Mouse (Mus musculus) kidney, postnatal 4 days (tissue): ENCODE results near the gene Gramd1b.

Experiments
- DNase-seq, 2 experiments: peaks; one replicate each; pipeline ENCODE4 v3.0.0; 2021; ENCODE audit warnings: mixed read lengths in 2 of 2

The Gramd1b gene

GRCm38 (mm10) chr9:40300018-40300989, 230.9 kb downstream of the Gramd1b start:
- DNase-seq = peak; percentile 32 to 41

DNA sequence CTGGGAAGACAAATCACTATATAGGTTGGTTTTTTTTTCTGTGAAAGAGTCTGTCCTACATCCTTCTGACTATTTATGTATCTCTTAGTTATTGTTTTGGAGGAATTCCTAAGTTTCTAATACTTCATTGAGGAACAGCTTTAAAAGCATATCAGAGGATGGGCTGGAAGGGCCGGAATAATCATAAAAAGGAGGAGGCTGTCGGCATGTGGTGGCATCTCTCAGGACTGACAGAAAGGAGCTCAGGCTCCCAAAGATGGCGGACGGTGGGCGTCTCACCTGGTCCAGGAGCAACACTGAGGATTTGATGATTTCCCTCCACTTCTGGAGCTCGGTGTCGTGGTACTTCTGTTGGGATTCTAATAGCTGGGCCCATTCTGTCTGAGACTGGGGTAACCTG, 231.9 kb downstream of the Gramd1b start:
- DNase-seq = no peak

DNA sequence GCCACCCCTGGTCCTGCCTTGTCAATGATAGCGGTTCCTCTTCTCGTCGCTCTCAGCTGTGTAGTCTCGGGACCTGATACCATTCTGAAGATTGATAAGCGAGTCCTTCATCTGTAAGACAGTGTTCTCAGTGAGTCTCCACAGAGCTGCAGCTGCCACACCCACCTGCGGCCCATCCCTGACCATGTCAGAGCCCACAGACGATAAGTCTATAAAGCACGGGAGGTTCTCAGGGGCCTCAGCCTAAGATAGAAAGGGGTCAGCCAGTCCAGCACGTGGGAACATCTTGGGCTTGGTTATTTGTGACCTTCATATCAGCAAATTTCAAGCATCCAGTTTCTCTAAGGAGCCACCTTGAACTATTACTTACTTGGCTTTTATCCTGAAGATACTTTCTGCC, 233.2 kb downstream of the Gramd1b start:
- no peak for DNase-seq

DNA sequence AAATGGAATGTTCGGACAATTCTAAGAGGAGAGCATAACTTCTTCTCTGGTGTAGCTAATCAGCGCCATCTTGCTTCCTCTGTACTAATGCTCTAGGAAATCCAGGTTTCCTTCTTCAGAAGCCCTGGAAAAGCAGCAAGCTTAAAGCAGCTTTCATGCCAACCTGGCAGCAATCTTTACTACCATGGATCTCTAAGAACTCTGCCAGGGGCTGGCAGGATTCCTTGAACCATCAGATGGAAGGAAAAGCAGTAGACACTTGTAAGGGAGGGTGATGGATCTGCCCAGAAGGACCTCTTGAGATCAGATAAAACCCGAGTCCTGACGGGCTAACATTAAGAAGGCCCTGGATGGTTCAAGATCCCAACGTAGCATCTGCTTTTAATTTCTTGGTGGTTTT, 234.9 kb downstream of the Gramd1b start:
- no peak for DNase-seq

- DNase-seq = no peak
Observed at GRCm38 (mm10) chr9:40294866-40295265, 236.3 kb downstream of the Gramd1b start.

DNA sequence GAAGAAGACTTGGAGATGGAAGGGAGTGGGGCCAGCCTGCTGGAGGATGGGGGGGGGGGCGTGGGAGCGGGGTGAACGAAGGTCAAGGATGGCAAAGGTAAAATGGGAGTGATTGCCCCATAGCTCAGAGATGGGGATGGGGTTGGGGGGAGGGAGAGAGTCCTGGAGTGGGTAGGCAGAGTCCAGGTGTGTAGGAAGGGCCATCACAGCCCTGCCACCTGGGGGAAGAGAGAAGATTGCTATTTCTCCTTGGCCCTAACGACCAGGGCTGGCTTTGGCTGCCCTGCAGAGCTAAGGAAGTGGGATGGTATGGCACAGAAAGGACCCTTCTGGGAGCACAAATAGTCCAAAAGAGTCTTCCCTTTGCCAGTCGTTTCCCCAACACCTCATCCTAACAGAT, 237.0 kb downstream of the Gramd1b start:
- no peak for DNase-seq

GRCm38 (mm10) chr9:40293740-40294139, 237.4 kb downstream of the Gramd1b start:
- DNase-seq = no peak

DNA sequence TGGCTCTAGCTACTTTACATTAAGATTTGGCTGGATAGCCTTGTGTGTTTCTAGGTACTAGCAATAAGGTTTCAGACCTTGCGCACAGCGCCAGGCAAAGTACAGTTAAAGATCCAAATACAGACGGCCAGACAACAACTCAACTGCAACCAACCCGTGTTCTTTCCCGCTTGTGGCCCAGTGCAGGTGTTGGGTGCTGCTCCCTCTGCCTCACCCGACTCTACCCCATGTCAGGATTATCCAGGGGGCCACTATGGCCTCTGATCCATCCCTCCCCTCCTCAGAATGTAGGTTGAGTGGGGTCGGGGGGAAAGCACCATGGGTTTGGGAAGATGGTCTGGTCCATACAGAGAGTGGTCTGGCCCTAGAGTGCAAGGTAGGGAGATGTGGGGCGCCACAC, 237.9 kb downstream of the Gramd1b start:
- DNase-seq = no peak

DNA sequence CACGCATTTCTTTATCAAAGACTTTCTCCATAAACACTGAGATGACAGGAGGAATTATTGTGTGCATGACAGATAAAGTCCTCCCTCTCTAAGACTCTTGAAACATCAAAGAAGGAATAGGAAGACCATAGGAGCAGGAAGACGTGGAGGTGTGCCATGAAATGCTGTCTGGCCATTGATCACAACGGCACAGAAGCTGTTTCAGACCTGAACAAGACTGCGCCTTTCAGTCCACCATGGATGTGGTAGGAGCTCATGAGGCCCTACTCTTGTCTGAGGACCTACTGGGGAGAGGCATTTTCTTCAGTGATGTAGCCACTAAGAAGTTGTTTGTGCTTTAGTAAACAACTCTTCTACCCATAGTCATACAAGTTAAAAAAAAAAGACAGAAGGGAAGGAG, 238.7 kb downstream of the Gramd1b start:
- DNase-seq = no peak

DNA sequence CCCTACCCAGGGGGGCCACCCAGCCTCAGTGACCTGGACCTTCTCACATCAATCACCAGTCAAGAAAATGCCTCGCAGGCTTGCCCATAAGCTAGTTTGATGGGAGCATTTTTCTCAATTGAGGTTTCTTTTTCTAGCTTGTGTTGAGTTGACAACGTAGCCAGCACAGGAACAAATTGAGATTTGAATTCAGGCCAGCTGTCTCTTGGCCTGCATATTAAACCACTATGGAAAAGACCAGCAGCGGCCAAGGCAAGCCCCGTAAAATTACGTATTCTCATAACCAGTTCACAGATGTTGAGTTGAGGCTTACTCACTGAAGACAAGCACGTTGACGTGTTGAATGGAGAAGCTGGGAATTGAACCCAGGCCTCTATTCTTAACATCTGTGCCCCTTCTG, 248.2 kb downstream of the Gramd1b start:
- no peak for DNase-seq

DNA sequence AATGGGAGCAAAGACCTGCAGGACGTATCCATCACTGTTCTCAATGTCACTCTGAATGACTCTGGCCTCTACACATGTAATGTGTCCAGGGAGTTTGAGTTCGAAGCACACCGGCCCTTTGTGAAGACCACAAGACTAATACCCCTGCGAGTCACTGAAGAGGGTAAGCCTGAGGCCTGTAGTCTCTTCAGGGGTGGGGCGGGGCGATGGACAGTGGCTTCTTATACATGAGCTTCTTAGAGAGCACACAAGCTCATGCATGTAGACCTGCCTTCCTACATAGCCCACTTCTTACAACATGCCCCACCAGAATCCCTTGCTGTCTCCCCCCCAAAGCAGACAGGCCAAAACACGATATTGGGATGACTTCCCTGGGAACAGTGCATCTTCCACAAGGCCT, 251.7 kb downstream of the Gramd1b start:
- no peak for DNase-seq

GRCm38 (mm10) chr9:40277671-40278070, 253.5 kb downstream of the Gramd1b start:
- DNase-seq = no peak

DNA sequence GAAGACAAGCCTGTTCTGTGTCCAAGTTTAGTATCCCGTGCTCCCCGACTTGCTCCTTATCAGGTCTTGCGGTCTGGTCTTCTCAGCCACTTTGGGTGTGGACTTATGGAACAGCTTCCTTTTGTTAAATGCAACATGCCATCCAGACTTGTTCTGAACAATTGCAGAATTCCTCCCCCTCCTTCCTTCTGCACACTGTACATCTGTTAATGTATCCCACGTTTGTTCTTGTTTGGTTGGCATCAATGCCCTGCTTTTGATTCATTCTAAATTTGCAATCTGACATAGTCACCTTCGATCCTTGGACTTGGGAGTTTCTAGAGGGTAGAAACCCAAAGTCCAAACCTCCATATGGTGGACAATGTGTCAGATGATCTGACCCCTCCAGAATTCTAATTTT, 255.3 kb downstream of the Gramd1b start:
- no peak for DNase-seq

DNA sequence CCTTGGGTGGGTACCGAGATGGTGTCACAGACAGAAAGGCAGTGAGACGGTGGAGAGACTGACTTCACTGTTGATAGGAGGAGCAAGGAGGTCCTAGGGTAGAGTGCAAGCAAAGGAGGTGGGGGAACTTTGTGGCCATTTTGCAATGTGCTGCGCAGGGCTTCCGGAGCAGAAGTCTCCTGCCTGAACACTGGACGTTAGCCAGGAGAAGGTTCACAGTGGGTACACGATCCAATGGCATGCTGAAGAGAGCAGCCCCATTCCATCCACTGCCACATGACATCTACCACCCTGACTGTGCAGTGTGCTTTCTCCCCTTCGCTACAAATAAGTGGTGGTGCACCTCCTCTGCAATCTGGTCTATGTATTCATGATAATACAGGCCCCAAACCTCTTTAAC, 258.4 kb downstream of the Gramd1b start:
- DNase-seq = no peak

GRCm38 (mm10) chr9:40271075-40271474, 260.1 kb downstream of the Gramd1b start:
- DNase-seq = no peak

DNA sequence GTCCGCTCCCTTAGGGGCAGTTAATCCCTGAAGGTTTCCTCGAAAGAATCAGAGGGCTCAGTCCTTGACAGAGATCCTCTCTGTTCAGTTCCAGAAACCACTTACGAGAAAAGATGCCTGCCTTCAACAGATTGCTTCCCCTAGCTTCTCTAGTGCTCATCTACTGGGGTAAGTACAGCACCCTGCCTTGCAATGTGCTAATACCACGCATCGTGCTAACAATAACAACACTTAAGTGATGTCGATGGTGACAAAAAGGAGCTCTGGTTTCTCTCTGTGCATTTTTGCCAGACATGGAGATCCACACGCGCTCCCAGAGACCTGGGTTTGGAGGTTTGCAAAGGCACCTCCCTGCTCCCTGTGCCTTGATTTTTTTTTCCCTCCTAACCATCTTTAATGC, 261.3 kb downstream of the Gramd1b start:
- DNase-seq = no peak

DNA sequence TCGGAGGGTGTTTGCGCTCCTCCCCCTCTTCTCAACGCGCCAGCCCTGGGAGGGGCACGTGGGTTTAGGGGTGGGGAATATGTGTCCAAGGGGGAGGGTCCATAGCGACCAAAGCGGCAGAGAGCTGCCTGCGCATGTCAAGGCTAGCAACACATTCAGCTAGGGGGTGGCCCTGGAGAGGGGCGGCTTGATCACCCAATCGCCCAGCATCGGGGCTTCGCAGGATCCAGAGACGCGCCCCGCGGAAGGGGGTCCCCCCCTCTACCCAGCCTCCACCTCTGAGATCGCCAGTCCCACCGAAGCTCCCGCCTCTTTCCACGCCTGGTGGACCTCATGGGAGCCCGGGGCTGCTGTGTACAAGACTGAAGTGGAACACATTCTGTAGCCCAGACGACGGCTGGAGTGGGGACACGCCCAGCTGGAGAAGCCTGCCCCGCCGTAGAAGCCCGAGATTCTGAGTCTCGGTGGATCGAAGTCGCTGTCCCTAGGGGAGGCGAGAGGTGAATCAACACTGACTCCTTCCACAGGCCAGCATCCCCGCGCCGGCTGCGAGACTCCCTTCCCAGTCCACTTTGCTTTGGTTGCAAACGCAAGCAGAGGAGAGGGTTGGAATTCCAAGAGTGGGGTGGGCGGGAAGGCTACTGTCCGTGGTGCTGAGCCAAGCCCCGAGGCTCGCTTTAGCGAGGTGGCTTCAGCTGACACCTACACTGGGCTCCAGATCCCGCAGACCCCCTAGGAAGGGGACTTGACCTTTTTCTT, 261.9 kb downstream of the Gramd1b start, which contains the start of gene Scn3b:
Gene Scn3b (plus strand): TSS at position 115 of the 759 bp plus-strand sequence.
- peak; percentile 79 for DNase-seq

DNA sequence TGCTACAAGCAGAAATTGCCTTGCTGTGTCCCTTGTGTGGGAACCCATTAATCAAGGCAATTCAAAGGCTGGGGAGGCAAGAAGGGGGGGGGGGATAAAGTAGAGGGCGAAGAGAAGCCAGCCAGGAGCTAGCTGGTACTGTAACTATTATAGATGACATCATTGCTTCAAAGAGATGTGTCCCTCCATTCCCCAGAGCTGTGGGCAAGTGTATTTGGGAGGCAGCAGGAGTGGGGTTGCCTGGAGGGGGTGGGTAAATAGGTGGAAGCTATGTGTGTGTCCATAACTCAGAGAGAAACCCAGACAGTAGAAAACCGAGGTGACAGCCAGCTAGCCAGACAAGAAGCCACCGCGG, 262.5 kb downstream of the Gramd1b start:
- DNase-seq = no peak

DNA sequence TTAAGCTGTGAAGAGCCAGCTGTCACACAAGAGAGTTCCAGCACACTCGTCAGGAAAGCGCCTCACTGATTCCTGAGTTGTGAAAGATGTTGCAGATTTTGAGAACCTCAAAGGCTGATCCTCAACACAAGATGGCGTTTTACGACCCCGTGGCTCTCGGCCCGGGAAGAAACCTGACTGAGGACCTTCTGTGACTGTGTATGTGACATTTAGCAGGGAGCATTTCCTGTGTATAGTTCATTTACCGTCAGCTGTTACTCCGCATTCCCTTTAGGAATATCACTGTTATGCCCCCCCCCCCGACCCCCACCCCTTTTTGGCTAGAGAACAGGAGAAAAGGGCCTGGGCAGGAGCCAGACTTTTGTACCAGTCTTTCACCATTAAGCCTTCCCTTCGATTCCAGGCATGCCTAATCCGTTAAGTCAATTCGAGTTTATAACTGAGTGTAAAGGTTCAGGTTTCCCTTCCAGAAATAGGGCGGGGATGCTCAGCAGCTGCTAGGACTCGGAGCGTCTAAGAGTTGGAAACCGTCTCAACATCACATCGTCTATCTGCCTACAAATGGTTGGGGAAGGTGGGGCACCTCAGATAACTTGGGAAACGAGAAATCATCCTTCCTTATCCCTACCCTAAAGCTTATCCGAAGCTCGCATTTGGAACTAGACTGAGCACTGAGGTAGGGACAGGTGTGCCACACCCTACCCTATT, 263.0 kb downstream of the Gramd1b start:
- DNase-seq = no peak

DNA sequence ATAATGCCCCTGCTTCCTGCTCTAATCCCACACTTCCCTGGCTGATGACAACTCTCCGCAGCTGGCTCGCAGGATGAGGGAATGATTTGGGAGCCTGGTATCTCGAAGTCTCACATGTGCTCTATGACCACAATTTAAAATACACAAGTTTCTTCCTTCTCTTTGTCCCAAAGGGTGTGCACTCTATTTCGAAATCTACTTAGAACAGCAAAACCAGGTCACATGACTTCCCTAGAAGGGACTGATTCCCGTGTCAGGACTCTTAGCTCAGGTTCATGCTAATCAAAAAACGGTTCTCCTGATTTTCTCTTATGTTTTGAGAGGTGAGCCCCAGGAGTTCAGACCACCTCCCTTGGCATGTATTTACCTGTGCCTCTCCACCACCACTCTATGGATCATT, 267.3 kb downstream of the Gramd1b start:
- DNase-seq = no peak

GRCm38 (mm10) chr9:40252459-40252858, 278.7 kb downstream of the Gramd1b start:
- DNase-seq = no peak

GRCm38 (mm10) chr9:40249106-40249505, 282.1 kb downstream of the Gramd1b start:
- DNase-seq = no peak

DNA sequence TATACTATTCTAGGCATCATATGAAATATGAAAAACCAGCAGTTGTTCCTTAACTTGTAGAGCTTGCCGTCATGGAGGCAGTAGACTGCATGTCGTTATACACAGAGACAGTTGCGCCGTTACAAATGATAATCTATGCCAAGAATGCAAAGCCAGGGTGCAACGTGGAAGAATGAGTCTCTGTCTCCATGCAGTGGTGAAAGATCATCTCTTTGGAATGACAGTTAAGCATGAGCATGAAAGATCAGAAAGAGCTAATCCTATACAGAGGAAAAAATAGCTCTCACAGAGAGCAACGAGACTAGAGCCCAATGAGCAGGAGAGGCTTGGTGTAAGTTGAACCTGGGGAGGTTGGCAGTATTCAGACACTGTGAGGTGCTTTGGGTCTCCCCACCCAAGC, 284.5 kb downstream of the Gramd1b start:
- DNase-seq = no peak
